Mouse (Mus musculus) right cerebral cortex, postnatal 36 days (tissue): Measurements from ENCODE around the gene 4930579G24Rik.
A peak's percentile ranks its signal among the peaks of the same experiment; 100 is the strongest.

Experiments used
- DNase-seq, 2 experiments: peaks; one replicate each; pipeline ENCODE4 v3.0.0; 2022; ENCODE audit warnings: low spot score in 2 of 2, mixed read lengths in 1 of 2

4930579G24Rik gene

DNA sequence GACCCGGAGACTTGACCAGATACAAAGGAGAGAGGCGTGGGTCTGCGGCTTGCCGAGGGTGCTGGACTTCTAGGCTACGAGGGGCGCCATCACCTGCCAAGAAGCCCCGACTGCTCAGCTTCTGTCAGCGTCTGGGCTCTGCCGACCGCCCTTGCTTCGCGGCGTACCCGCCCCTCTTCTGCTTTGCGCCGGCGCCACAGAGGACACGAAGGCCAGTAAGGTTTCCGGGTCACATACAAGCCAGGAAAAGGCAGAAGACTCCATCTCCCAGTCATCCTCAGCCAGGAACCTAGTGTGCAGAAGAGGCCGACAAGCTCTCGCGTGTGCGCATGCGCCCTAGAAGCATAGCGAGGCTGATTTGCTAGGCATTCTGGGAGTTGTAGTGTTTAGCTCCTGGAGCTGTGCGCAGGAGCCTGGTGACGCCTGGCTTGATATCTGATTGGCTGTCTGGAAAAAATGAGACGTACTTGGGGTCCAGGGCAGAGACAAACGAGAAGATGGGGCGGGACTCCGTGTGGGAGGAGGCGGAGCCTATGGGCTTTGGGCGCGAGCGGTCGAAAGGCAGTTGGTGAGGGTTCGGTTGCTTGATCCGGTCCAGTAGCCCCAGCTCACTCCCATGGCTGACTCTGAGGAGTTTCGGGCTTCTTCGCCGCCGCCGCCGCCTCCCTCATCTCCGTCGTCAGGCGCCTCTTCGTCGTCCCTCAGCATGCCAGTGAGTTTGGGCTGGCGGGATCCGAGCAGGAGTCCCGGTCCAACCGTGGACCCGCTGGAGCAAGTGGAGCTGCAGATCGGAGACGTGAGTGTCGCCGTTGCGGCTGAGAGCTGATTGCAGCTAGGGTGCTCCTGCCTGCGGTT, at the start of gene 4930579G24Rik:
Gene 4930579G24Rik, plus strand, starts transcription at position 519 of the 855 bp plus-strand sequence.
- peak; percentile 98 to 99 for DNase-seq

DNA sequence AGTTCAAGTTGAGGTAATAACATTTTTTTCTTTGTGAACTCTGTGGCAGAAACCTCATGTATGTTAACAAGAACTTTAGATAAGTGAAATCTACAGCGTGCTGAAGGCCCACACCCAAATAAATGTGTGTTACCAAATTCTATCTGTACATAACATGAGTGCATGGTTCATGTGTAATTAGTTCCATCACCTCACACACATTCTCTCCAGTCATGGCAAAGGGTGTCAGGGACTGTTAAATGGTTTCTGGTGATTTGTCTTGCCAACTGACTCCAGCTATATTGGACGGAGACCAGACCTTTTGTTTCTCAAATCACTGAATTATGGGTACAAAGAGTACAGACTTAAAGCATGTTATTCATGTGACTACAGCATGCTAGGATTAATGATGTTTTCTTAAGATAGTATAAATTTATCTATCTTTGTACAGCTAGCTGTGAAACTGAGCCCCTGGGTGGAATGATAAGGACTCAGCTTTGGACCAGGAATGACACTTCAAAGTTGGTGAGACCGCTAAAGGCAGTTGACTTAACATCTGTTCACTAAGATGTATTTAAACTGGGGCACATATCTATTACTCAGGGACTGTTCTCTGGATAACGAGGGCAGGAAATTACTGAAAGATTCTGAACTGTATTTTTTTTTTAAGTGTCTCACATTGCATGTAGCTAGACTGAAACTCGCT, 48.8 kb upstream of the 4930579G24Rik start:
- no peak for DNase-seq

GRCm38 (mm10) chr3:79586804-79587203, 42.1 kb upstream of the 4930579G24Rik start:
- DNase-seq = peak; percentile 86 to 88

DNA sequence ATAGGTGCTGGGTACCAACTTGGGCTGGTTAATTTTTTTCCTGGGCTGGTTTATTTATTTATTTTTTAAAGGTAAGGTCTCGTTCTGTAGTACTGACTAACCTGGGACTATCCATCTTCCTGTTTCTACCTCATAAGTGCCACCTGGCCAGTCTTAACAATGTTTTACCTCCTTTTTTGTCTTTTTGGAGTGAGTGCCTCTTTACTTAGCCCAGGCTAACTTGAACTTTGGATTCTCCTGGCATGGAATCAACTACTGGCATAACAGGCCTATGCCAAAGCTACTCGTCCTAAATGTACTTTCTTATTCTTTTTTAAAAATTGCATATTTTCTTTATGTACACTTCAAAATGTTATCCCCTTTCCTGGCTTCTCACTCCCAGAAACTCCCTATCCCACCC, 39.2 kb upstream of the 4930579G24Rik start:
- DNase-seq = no peak

GRCm38 (mm10) chr3:79590863-79591792, 37.8 kb upstream of the 4930579G24Rik start, which contains the start of gene Ppid:
Ppid (plus strand) TSS chr3:79591342.
- peak; percentile 53 to 75 for DNase-seq

DNA sequence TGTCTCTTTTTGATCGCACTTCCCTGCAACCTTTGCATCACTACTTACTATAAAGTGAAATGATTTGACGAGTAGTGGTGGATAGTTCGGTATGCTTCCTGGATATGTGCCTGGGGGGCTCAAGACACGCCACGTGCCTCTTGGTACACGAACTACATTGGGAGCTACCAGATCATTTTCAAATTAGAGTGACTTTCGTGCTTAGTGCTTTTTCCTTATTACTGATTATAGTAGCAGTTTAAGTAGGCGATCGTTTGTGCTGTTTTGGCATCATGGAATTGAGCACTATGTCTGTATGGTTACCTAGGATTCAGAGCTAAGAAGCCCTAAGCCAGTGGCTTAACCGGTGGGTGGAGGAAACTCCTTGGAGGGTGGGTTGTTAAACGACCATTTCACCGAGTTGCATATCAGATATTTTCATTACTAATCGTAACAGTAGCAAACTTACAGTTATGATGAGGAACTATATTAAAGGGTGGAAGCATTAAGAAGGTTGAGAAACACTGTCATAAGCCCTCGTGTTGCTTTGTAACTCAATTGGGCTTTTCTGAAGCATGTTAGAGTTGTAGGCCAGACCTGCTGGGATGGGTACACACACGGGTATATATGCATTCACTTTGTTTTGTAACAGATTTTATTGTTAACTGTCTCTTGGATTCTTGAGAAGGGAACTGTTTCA, 36.9 kb upstream of the 4930579G24Rik start:
- DNase-seq = no peak

GRCm38 (mm10) chr3:79595468-79595867, 33.4 kb upstream of the 4930579G24Rik start:
- no peak for DNase-seq

DNA sequence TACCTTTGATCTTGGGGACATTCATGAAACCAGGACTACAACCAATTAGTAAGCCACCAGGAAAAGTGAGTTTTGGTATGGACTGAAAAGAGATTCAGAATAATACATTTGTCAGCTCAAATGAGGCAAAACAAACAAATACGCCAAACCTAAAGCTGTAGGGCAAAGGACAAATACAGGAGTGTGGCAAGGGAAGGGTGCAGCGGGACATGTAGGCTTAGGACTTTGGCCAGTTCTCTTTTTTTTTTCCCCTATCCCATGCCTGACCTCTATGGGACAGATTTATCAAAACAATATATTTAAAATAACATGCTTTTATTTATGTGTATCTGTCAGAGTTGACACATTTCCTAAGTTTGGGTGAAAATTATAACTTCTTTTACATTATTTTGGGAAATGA, 19.0 kb upstream of the 4930579G24Rik start:
- DNase-seq = no peak

DNA sequence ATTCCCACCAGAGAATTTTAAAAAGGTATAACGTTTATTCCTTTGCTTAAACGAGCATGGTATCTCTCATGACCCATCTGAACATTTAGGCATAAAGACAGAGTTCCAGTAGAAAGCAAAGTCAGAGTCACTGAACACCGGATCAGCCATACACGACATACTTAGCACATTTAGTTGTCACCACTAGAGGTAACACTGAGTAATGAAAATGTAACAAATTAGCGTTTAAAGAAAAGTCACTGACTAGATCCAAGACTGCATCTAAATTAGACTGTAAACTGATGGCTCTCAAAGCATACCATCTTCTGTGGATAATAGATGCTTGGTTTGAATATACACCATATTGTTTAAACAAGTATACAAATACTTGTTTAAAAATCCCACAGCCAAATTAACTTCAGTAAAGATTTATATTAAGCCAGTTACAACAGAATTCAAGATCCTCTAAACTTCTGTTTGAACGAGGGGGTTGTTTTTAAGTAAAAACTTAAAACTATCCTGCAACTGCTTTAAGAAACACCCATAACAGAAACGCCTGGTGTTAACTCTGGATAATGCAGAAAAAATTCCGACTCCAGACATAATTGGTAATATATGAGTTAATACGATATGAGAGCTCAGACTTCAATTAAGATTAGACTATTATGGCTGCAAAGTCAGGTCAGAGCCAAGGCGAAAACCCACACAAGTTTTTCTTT, 1.2 kb upstream of the 4930579G24Rik start:
- DNase-seq = no peak

GRCm38 (mm10) chr3:79628182-79628560, 708 bp upstream of the 4930579G24Rik start:
- no peak for DNase-seq

- DNase-seq = peak; percentile 50 to 53
Observed at GRCm38 (mm10) chr3:79629416-79629730, 494 bp downstream of the 4930579G24Rik start, which contains the start of gene Etfdh. Etfdh (minus strand) TSS chr3:79629500.

- DNase-seq = no peak
Observed at GRCm38 (mm10) chr3:79652129-79652528, 23.2 kb downstream of the 4930579G24Rik start.

DNA sequence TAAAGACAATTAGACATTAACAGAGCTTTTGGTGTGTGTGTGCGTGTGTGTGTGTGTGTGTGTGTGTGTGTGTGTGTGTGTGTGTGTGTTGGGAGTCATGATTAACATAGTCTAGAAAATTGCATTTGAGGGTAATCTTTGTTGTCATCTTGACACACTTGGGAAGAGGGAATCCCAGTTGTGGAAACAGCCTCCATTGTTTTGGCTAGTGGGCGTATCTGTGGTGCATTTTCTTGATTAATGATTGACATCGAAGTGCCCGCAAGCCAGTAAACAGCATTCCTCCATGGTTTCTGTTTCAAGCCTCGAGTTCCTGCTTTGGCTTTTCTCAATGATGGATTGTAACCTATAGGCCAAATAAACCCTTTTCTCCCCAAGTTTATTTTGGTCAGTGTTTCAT, 27.8 kb downstream of the 4930579G24Rik start:
- no peak for DNase-seq

DNA sequence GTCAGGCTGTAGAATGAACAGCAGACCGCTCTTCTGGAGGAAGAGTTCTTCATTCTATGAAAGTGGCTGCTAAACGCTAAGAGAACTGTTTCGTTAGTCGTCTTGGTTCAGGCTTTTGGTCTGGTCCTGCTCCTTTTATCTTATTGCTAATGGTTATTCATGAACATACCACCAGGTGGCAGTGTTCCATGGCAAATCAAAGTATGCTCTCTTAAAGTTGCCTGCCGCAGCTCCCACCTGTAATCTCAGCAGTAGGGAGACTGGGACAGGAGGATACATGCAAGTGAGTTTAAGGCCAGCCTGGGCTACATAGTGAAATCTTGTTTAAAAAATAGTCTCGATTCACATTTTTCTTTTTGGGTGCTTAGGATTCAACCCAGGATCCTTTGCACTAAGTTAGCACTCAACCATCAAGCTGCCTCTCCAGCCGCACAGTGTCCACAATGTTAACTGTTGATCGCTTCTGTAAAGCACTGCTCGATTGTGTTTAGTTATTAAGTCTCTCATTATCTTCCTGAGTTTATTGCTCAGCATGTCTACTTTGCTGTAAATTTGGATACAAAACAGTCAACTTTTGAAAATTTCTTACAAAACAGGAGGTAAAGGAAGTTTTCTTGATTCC, 36.0 kb downstream of the 4930579G24Rik start:
- DNase-seq = peak in 1 of 2 experiments; percentile 11

GRCm38 (mm10) chr3:79670556-79670955, 41.7 kb downstream of the 4930579G24Rik start:
- no peak for DNase-seq

DNA sequence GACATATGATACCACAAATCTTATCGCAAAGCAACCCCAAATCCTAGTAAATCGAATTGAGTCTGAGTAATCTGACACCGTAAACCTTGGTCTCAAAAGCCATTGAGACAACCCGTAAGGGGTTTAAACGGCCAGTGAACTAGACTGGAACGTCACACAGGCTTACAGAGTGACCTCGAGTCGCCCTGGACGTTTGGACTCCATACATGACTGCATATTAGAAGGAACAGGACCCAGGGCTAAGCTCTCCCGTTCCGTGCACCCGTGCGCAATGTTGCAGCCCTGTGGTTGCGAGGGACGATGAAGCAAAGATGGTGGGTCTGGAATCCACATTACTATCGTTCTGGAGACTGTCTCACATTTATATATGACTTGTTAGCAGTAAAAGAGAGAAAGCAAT, 43.3 kb downstream of the 4930579G24Rik start:
- no peak for DNase-seq

DNA sequence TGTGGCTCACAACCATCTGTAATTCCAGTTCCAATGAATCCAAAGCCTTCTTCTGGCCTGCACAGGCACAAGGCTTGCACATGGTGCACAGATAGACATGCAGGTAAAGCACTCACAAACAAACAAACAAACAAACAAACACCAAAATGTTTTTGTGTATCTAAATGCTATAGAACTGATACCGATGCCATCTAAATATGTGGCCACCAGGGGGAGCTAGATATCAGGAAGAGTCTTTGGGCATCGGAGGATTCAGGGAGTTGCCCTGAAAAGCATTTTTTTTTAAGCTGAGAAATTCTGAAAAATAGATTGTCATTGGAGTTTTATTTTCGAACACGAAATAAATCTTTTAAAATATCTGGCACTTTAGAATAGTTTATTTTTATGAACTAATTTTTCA, 44.2 kb downstream of the 4930579G24Rik start:
- DNase-seq = peak; percentile 21 to 23

- DNase-seq = no peak
Observed at GRCm38 (mm10) chr3:79674641-79675040, 45.8 kb downstream of the 4930579G24Rik start.

- DNase-seq = no peak
Observed at GRCm38 (mm10) chr3:79676411-79676810, 47.5 kb downstream of the 4930579G24Rik start.
